Mouse (Mus musculus) E14TG2a.4 (cell line): ENCODE data around the gene Zfp3.

Experiments
- CTCF ChIP-seq: conservative IDR thresholded peaks from 2 replicates; pipeline ENCODE4 v1.5.1; 2014; ENCODE audit warnings: low read length
- NANOG ChIP-seq: IDR thresholded peaks from 2 replicates; pipeline ENCODE4 v1.6.1; 2014; ENCODE audit warnings: borderline replicate concordance, low read length, mixed read lengths
- POU5F1 ChIP-seq: IDR thresholded peaks from 2 replicates; pipeline ENCODE4 v1.6.1; 2014; ENCODE audit warnings: low read length, borderline replicate concordance

DNA sequence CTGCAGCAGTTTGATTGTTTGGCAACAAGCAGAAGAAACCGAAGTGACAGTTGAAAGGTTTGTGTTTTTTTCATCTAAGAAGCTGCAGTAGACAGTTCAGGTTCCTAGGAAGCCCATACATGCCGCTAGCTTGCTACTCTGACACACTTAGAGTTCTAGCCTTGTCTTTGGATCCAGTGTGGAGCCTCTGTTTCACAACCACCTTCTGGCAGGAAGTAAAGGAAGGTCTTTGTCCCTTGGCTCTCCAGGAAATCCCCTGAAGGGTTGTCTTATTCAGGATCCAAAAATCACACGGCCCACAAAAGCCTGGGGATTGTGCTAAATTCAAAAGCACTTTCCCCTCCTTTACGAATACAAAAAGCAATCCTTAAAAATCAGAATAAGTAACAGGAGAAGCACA lies 9.5 kb upstream of the Zfp3 start:
- TF ChIP-seq CTCF, result no peak
- TF ChIP-seq POU5F1, result no peak
- TF ChIP-seq NANOG, result no peak
